Mouse (Mus musculus) stomach, postnatal 0 days (tissue): ENCODE results near the gene She.

Experiments used
- CTCF ChIP-seq: IDR thresholded peaks from 2 replicates; pipeline ENCODE4 v1.5.1; 2016; ENCODE audit warnings: antibody characterized with exemption, low read depth, mild to moderate bottlenecking, moderate library complexity
- EP300 ChIP-seq: optimal IDR thresholded peaks from 2 replicates; pipeline ENCODE3; 2016; ENCODE audit warnings: antibody characterized with exemption

GRCm38 (mm10) chr3:89865764-89866163, 34.6 kb downstream of the She start:
- TF ChIP-seq CTCF (no peak), EP300 (no peak)
